Mouse (Mus musculus): ENCODE data around the gene Polr2j. TPM values are rescaled to one million over a fixed set of nuclear protein-coding genes. Genes with fewer than 3 reads are reported as not detected.
"Not testable (repeated sequence)": the region's sequence is repeated elsewhere in the genome, so short reads cannot be mapped to it uniquely, and the experiment has no call there.

The Polr2j gene
- polyA plus RNA-seq, 1 experiment from 2014 or later: 251 TPM

GRCm38 (mm10) chr5:136098536-136098935, 17.9 kb upstream of the Polr2j start:
- Histone ChIP-seq H3K36me3 (ENCODE audit: control insufficient read depth, insufficient read depth, low read length) (no peaks in the 10 kb centered on the region), H3K27me3 (ENCODE audit: control insufficient read depth, insufficient read depth, low read length) (peaks cover 4% of the 10 kb centered on the region; the same call in 1 of the 2 replicates), H3K4me2 (ENCODE audit: low read depth, low read length) (no peak overlapping the region), H3K9me3 (ENCODE audit: control insufficient read depth, low read length) (no peaks in the 10 kb centered on the region), H3K4me3 (ENCODE audit: low read depth, low read length) (no peak overlapping the region), H3K4me1 (ENCODE audit: control insufficient read depth, insufficient read depth, low read length) (no peaks in the 10 kb centered on the region), H3K9ac (replicated peaks; ENCODE audit: low read depth, low read length) (no peak overlapping the region), H3K27ac (ENCODE audit: low read depth, low read length) (no peak overlapping the region)
- 84% methylated on average over 10 of the region's 10 CpGs for WGBS
- no peak for ATAC-seq (ENCODE audit: low read depth)

GRCm38 (mm10) chr5:136102099-136102820, 14.2 kb upstream of the Polr2j start:
- H3K4me3 ChIP-seq (ENCODE audit: low read depth, low read length): peak overlapping the region; percentile 36
- peak; percentile 85 for ATAC-seq (ENCODE audit: low read depth)
- 7% methylated on average over 41 of the region's 41 CpGs for WGBS
- no peaks in the 10 kb centered on the region for H3K36me3 ChIP-seq (ENCODE audit: control insufficient read depth, insufficient read depth, low read length)
- peaks cover 4% of the 10 kb centered on the region; the same call in 1 of the 2 replicates for H3K27me3 ChIP-seq (ENCODE audit: control insufficient read depth, insufficient read depth, low read length)
- no peak overlapping the region for H3K27ac ChIP-seq (ENCODE audit: low read depth, low read length)
- peak overlapping the region; percentile 63 for H3K4me2 ChIP-seq (ENCODE audit: low read depth, low read length)
- peak overlapping the region; percentile 41; the same call in 1 of the 2 replicates for H3K9ac ChIP-seq (replicated peaks; ENCODE audit: low read depth, low read length)
- no peaks in the 10 kb centered on the region for H3K4me1 ChIP-seq (ENCODE audit: control insufficient read depth, insufficient read depth, low read length)
- no peaks in the 10 kb centered on the region for H3K9me3 ChIP-seq (ENCODE audit: control insufficient read depth, low read length)

GRCm38 (mm10) chr5:136104511-136104910, 11.9 kb upstream of the Polr2j start:
- Histone ChIP-seq H3K9me3 (ENCODE audit: control insufficient read depth, low read length) (no peaks in the 10 kb centered on the region), H3K9ac (replicated peaks; ENCODE audit: low read depth, low read length) (no peak overlapping the region), H3K36me3 (ENCODE audit: control insufficient read depth, insufficient read depth, low read length) (no peaks in the 10 kb centered on the region), H3K4me3 (ENCODE audit: low read depth, low read length) (no peak overlapping the region), H3K27me3 (ENCODE audit: control insufficient read depth, insufficient read depth, low read length) (peaks cover 4% of the 10 kb centered on the region; the same call in 1 of the 2 replicates), H3K4me1 (ENCODE audit: control insufficient read depth, insufficient read depth, low read length) (no peaks in the 10 kb centered on the region), H3K4me2 (ENCODE audit: low read depth, low read length) (no peak overlapping the region), H3K27ac (ENCODE audit: low read depth, low read length) (no peak overlapping the region)
- 81% methylated on average over 5 of the region's 5 CpGs for WGBS
- no peak for ATAC-seq (ENCODE audit: low read depth)

GRCm38 (mm10) chr5:136108486-136108885, 7.9 kb upstream of the Polr2j start:
- Histone ChIP-seq H3K36me3 (ENCODE audit: control insufficient read depth, insufficient read depth, low read length) (no peaks in the 10 kb centered on the region), H3K9ac (replicated peaks; ENCODE audit: low read depth, low read length) (no peak overlapping the region), H3K9me3 (ENCODE audit: control insufficient read depth, low read length) (no peaks in the 10 kb centered on the region), H3K4me1 (ENCODE audit: control insufficient read depth, insufficient read depth, low read length) (no peaks in the 10 kb centered on the region), H3K27me3 (ENCODE audit: control insufficient read depth, insufficient read depth, low read length) (no peaks in the 10 kb centered on the region), H3K4me3 (ENCODE audit: low read depth, low read length) (no peak overlapping the region), H3K27ac (ENCODE audit: low read depth, low read length) (no peak overlapping the region), H3K4me2 (ENCODE audit: low read depth, low read length) (no peak overlapping the region)
- no peak for ATAC-seq (ENCODE audit: low read depth)
- 53% methylated on average over 2 of the region's 2 CpGs for WGBS

- Histone ChIP-seq H3K4me2 (ENCODE audit: low read depth, low read length) (no peak overlapping the region), H3K9ac (replicated peaks; ENCODE audit: low read depth, low read length) (no peak overlapping the region), H3K27me3 (ENCODE audit: control insufficient read depth, insufficient read depth, low read length) (no peaks in the 10 kb centered on the region), H3K27ac (ENCODE audit: low read depth, low read length) (no peak overlapping the region), H3K36me3 (ENCODE audit: control insufficient read depth, insufficient read depth, low read length) (no peaks in the 10 kb centered on the region), H3K4me1 (ENCODE audit: control insufficient read depth, insufficient read depth, low read length) (no peaks in the 10 kb centered on the region), H3K4me3 (ENCODE audit: low read depth, low read length) (no peak overlapping the region), H3K9me3 (ENCODE audit: control insufficient read depth, low read length) (no peaks in the 10 kb centered on the region)
- ATAC-seq (ENCODE audit: low read depth): no peak
- 83% methylated on average over 3 of the region's 3 CpGs for WGBS
Measured at GRCm38 (mm10) chr5:136109042-136109441, 7.4 kb upstream of the Polr2j start.

- peaks cover 12% of the 10 kb centered on the region for H3K4me1 ChIP-seq (ENCODE audit: control insufficient read depth, insufficient read depth, low read length)
- WGBS: 36% methylated on average over 4 of the region's 4 CpGs
- H3K9me3 ChIP-seq (ENCODE audit: control insufficient read depth, low read length); ATAC-seq (ENCODE audit: low read depth); H3K4me3 ChIP-seq (ENCODE audit: low read depth, low read length); H3K27ac ChIP-seq (ENCODE audit: low read depth, low read length); H3K27me3 ChIP-seq (ENCODE audit: control insufficient read depth, insufficient read depth, low read length); H3K36me3 ChIP-seq (ENCODE audit: control insufficient read depth, insufficient read depth, low read length); H3K9ac ChIP-seq (replicated peaks; ENCODE audit: low read depth, low read length); H3K4me2 ChIP-seq (ENCODE audit: low read depth, low read length): not testable (repeated sequence)
Measured at GRCm38 (mm10) chr5:136113546-136113945, 2.9 kb upstream of the Polr2j start.

GRCm38 (mm10) chr5:136116784-136117112, 317 bp downstream of the Polr2j start:
- peak overlapping the region; percentile 88 for H3K4me3 ChIP-seq (ENCODE audit: low read depth, low read length)
- WGBS: 0% methylated on average over 22 of the region's 22 CpGs
- H3K36me3 ChIP-seq (ENCODE audit: control insufficient read depth, insufficient read depth, low read length): peaks cover 9% of the 10 kb centered on the region
- peak; percentile 62; the same call in 1 of the 2 replicates for ATAC-seq (ENCODE audit: low read depth)
- H3K4me1 ChIP-seq (ENCODE audit: control insufficient read depth, insufficient read depth, low read length): peaks cover 12% of the 10 kb centered on the region
- peak overlapping the region; percentile 64 for H3K4me2 ChIP-seq (ENCODE audit: low read depth, low read length)
- no peaks in the 10 kb centered on the region for H3K9me3 ChIP-seq (ENCODE audit: control insufficient read depth, low read length)
- no peaks in the 10 kb centered on the region for H3K27me3 ChIP-seq (ENCODE audit: control insufficient read depth, insufficient read depth, low read length)
- H3K27ac ChIP-seq (ENCODE audit: low read depth, low read length): peak overlapping the region; percentile 40; the same call in 1 of the 2 replicates
- H3K9ac ChIP-seq (replicated peaks; ENCODE audit: low read depth, low read length): peak overlapping the region; percentile 80

GRCm38 (mm10) chr5:136122165-136122564, 5.7 kb downstream of the Polr2j start:
- no peak overlapping the region for H3K4me3 ChIP-seq (ENCODE audit: low read depth, low read length)
- H3K27ac ChIP-seq (ENCODE audit: low read depth, low read length): no peak overlapping the region
- WGBS: 92% methylated on average over 10 of the region's 10 CpGs
- H3K27me3 ChIP-seq (ENCODE audit: control insufficient read depth, insufficient read depth, low read length): no peaks in the 10 kb centered on the region
- H3K36me3 ChIP-seq (ENCODE audit: control insufficient read depth, insufficient read depth, low read length): peaks cover 50% of the 10 kb centered on the region
- ATAC-seq (ENCODE audit: low read depth): no peak
- no peak overlapping the region for H3K4me2 ChIP-seq (ENCODE audit: low read depth, low read length)
- no peaks in the 10 kb centered on the region for H3K9me3 ChIP-seq (ENCODE audit: control insufficient read depth, low read length)
- H3K9ac ChIP-seq (replicated peaks; ENCODE audit: low read depth, low read length): no peak overlapping the region
- peaks cover 7% of the 10 kb centered on the region for H3K4me1 ChIP-seq (ENCODE audit: control insufficient read depth, insufficient read depth, low read length)

- Histone ChIP-seq H3K9me3 (ENCODE audit: control insufficient read depth, low read length) (no peaks in the 10 kb centered on the region), H3K36me3 (ENCODE audit: control insufficient read depth, insufficient read depth, low read length) (peaks cover 16% of the 10 kb centered on the region; the same call in 1 of the 2 replicates), H3K9ac (replicated peaks; ENCODE audit: low read depth, low read length) (peak within 1 kb of the TSS; percentile 76), H3K27ac (ENCODE audit: low read depth, low read length) (peak within 1 kb of the TSS; percentile 34; the same call in 1 of the 2 replicates), H3K4me2 (ENCODE audit: low read depth, low read length) (peak within 1 kb of the TSS; percentile 72), H3K4me3 (ENCODE audit: low read depth, low read length) (peak within 1 kb of the TSS; percentile 74), H3K4me1 (ENCODE audit: control insufficient read depth, insufficient read depth, low read length) (peaks cover 10% of the 10 kb centered on the region), H3K27me3 (ENCODE audit: control insufficient read depth, insufficient read depth, low read length) (no peaks in the 10 kb centered on the region)
- ATAC-seq (ENCODE audit: low read depth): peak; percentile 94
- WGBS: under 1% methylated on average over 60 of the region's 60 CpGs
Measured at GRCm38 (mm10) chr5:136135571-136136291, 19.3 kb downstream of the Polr2j start, which contains the start of the genes Lrwd1 and Alkbh4. TSS of gene Lrwd1 (minus strand) at chr5:136136074. TSS of gene Alkbh4 (plus strand) at chr5:136136146.

Measured in neural tube, embryonic 14.5 days (tissue).